18 mouse cellular contexts compared by ENCODE assay signal in genomic region chr8:91059086-91059578, GRCm38 (mm10). TPM values are rescaled to one million over a fixed set of nuclear protein-coding genes. Genes with fewer than 3 reads are reported as not detected.
DNase-seq lines count a peak whose midpoint lies in the region; ATAC-seq and TF ChIP-seq lines count a peak whose summit lies in the region.
"Had no signal": no experiment of that assay in that cellular context is flagged by ENCODE, and none has a peak within 500 bp of the region (broad histone marks: within the 10 kb centered on the region; RNA-seq: fewer than 3 reads in every experiment).

No protein-coding gene starts in this region.

- no peaks in the 10 kb centered on the region for H3K9me3 ChIP-seq in kidney, embryonic 15.5 days (replicated peaks)
- no peaks in the 10 kb centered on the region for H3K9me3 ChIP-seq in lung, postnatal 0 days (ENCODE audit: low read length)
- H3K9me3 ChIP-seq: embryonic facial prominence, embryonic 12.5 days; forebrain, embryonic 13.5 days; intestine, embryonic 15.5 days had no signal

- TF ChIP-seq POLR2A in kidney, adult 2 months (IDR thresholded peaks at IDR 0.05; ENCODE audit: low read depth, low read length): no peak
- TF ChIP-seq POLR2A in lung, adult 2 months (IDR thresholded peaks at IDR 0.05; ENCODE audit: borderline replicate concordance, extremely low read depth, low read depth, low read length): no peak

- no peaks in the 10 kb centered on the region for H3K36me3 ChIP-seq in kidney, adult 2 months (ENCODE audit: control insufficient read depth, insufficient read depth, low read length)
- 0 out of 2 replicates have a peak, but pooled peaks cover 5% of the 10 kb centered on the region for H3K36me3 ChIP-seq in kidney, embryonic 15.5 days
- H3K36me3 ChIP-seq in lung, postnatal 0 days (ENCODE audit: insufficient read depth, low read length): no peaks in the 10 kb centered on the region

- H3K27me3 ChIP-seq in kidney, adult 2 months (replicated peaks; ENCODE audit: control insufficient read depth, insufficient read depth, low read length): no peaks in the 10 kb centered on the region
- no peaks in the 10 kb centered on the region for H3K27me3 ChIP-seq in kidney, embryonic 15.5 days
- no peaks in the 10 kb centered on the region for H3K27me3 ChIP-seq in lung, postnatal 0 days (replicated peaks; ENCODE audit: insufficient read depth, low read length)
- H3K27me3 ChIP-seq: embryonic facial prominence, embryonic 12.5 days; forebrain, embryonic 13.5 days; intestine, embryonic 15.5 days had no signal

- H3K27ac ChIP-seq in kidney, adult 2 months (ENCODE audit: insufficient read depth, low read depth, low read length): no peak overlapping the region
- no peak overlapping the region for H3K27ac ChIP-seq in kidney, embryonic 15.5 days
- H3K27ac ChIP-seq in lung, postnatal 0 days (ENCODE audit: low read length): no peak overlapping the region
- H3K27ac ChIP-seq: embryonic facial prominence, embryonic 12.5 days; forebrain, embryonic 13.5 days; gastrocnemius, adult 2 months; heart, adult 2 months; intestine, embryonic 15.5 days; macrophage had no signal

- H3K4me3 ChIP-seq in kidney, adult 2 months (ENCODE audit: insufficient read depth, low read depth, low read length): no peak overlapping the region
- H3K4me3 ChIP-seq in kidney, embryonic 15.5 days (replicated peaks): no peak overlapping the region
- no peak overlapping the region for H3K4me3 ChIP-seq in lung, postnatal 0 days (ENCODE audit: low read depth, low read length)
- H3K4me3 ChIP-seq in lung, adult 2 months (replicated peaks; ENCODE audit: extremely low read depth, low read depth, low read length): no peak overlapping the region
- H3K4me3 ChIP-seq: embryonic facial prominence, embryonic 12.5 days; forebrain, embryonic 13.5 days; gastrocnemius, adult 2 months; heart, adult 2 months; intestine, embryonic 15.5 days had no signal

- DNase-seq in adrenal gland, postnatal 36 days: peak; percentile 17 to 32
- no peak for DNase-seq in adrenal gland, adult 18-20 months (ENCODE audit: low spot score in 2 of 2)
- peak; percentile 12 for DNase-seq in kidney, adult 2 months
- no peak for DNase-seq in lung, postnatal 0 days (ENCODE audit: low spot score)
- no peak for DNase-seq in lung, adult 2 months
- DNase-seq in fibroblast of lung, adult 2 months (ENCODE audit: low read depth): peak; percentile 17
- no peak for DNase-seq in neural tube, embryonic 10.5 days (ENCODE audit: extremely low spot score, low spot score)
- DNase-seq: B cell, adult 2 months; cerebellum, postnatal 36 days; gastrocnemius, adult 2 months; heart, adult 2 months; heart, postnatal 10 days; thymus, postnatal 4 days had no signal

- no peak for TF ChIP-seq EP300 in lung, postnatal 0 days (IDR thresholded peaks at IDR 0.05)

- no peak for ATAC-seq in kidney, embryonic 15.5 days (replicated peaks; ENCODE audit: low FRiP score)
- peak; percentile 38; the same call in 1 of the 2 replicates for ATAC-seq in lung, postnatal 0 days
- ATAC-seq: forebrain, embryonic 13.5 days; intestine, embryonic 15.5 days had no signal

- no peak overlapping the region for H3K9ac ChIP-seq in kidney, embryonic 15.5 days
- H3K9ac ChIP-seq in lung, postnatal 0 days (replicated peaks; ENCODE audit: low read depth): no peak overlapping the region
- H3K9ac ChIP-seq: embryonic facial prominence, embryonic 12.5 days; forebrain, embryonic 13.5 days; intestine, embryonic 15.5 days had no signal

- TF ChIP-seq CTCF in kidney, adult 2 months (conservative IDR thresholded peaks at IDR 0.05; ENCODE audit: insufficient read depth, insufficient read length, low read depth, low read length): no peak
- TF ChIP-seq CTCF in lung, postnatal 0 days (IDR thresholded peaks at IDR 0.05): no peak
- no peak for TF ChIP-seq CTCF in lung, adult 2 months (IDR thresholded peaks at IDR 0.05; ENCODE audit: insufficient read depth, low read length)

- H3K4me1 ChIP-seq in kidney, adult 2 months (ENCODE audit: control insufficient read depth, insufficient read depth, low read length): no peaks in the 10 kb centered on the region
- H3K4me1 ChIP-seq in kidney, embryonic 15.5 days: peaks cover 11% of the 10 kb centered on the region; the same call in 1 of the 2 replicates
- H3K4me1 ChIP-seq in lung, postnatal 0 days (ENCODE audit: insufficient read depth, low read depth, low read length): no peaks in the 10 kb centered on the region
- H3K4me1 ChIP-seq in lung, adult 2 months (ENCODE audit: control insufficient read depth, insufficient read depth, low read length): peaks cover 4% of the 10 kb centered on the region; the same call in 1 of the 2 replicates
- H3K4me1 ChIP-seq: embryonic facial prominence, embryonic 12.5 days; intestine, embryonic 15.5 days had no signal

- H3K4me2 ChIP-seq in kidney, embryonic 15.5 days: no peak overlapping the region
- H3K4me2 ChIP-seq in lung, postnatal 0 days (replicated peaks; ENCODE audit: low read depth, low read length): no peak overlapping the region
- H3K4me2 ChIP-seq: embryonic facial prominence, embryonic 12.5 days; forebrain, embryonic 13.5 days; intestine, embryonic 15.5 days had no signal

RNA-seq across cellular contexts. Expression of gene Rbl2, which starts 10.7 kb away (rescaled TPM):
- total RNA-seq in adrenal gland, postnatal 36 days (2021): 10 to 100 TPM; 35.1 to 50.1 TPM
- total RNA-seq in adrenal gland, adult 18-20 months (2021): 10 to 100 TPM; 32.7 to 45.8 TPM
- polyA plus RNA-seq in kidney, adult 2 months (2012; rRNA removed): 38.1 and 38.6 TPM in 2 replicates
- polyA plus RNA-seq in kidney, embryonic 15.5 days (2015; fragmentation: Nextera tagmentation; extraction: Ambion mirVana): 17.9 and 18.5 TPM in 2 replicates
- 13.7 and 13.8 TPM in 2 replicates for polyA plus RNA-seq in lung, postnatal 0 days (2015; fragmentation: Nextera tagmentation; extraction: Ambion mirVana)
- 18.6 and 24.2 TPM in 2 replicates for polyA plus RNA-seq in lung, adult 2 months (2012; rRNA removed)

Comparison
In these comparisons a context has a peak if more than half of its experiments do, and no peak if none do; other contexts are left out.
1. DNase-seq: peak in adrenal gland, postnatal 36 days (2 of 2), kidney, adult 2 months (single experiment) and fibroblast of lung, adult 2 months (single experiment); none in adrenal gland, adult 18-20 months (0 of 2), lung, postnatal 0 days (single experiment), lung, adult 2 months (single experiment) and neural tube, embryonic 10.5 days (single experiment).